Mouse (Mus musculus): Measurements from ENCODE around the gene Atp5k. TPM values are rescaled to one million over a fixed set of nuclear protein-coding genes. Genes with fewer than 3 reads are reported as not detected.

Gene Atp5k
- polyA plus RNA-seq, 1 experiment from 2014 or later: 446 TPM

DNA sequence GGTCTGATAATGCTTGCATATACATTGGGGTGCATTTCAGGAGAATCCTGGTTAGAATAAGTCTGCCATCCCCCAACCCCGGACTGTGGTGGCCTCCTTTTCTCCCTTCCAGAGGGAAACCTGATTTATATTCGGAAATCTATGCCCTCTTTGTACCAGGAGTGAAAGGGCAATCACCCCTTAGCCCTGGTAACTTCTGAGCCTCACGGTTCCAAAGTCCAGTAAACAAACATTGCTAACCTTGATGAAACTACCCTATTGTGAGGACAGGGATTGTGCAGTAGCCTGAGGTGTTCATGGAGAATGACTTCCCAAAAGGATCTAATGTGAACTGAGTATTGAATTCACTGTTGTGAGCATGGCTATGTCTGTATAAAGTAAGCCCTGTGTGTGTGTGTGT lies 19.8 kb upstream of the Atp5k start:
- Histone ChIP-seq H3K4me2 (no peak overlapping the region), H3K4me3 (replicated peaks) (no peak overlapping the region), H3K9me3 (replicated peaks) (no peaks in the 10 kb centered on the region), H3K4me1 (peaks cover 5% of the 10 kb centered on the region), H3K27ac (no peak overlapping the region), H3K36me3 (no peaks in the 10 kb centered on the region), H3K9ac (no peak overlapping the region), H3K27me3 (peaks cover 8% of the 10 kb centered on the region; the same call in 1 of the 2 replicates)
- WGBS: 39% methylated on average over 3 of the region's 3 CpGs
- ATAC-seq (replicated peaks; ENCODE audit: low FRiP score): no peak

DNA sequence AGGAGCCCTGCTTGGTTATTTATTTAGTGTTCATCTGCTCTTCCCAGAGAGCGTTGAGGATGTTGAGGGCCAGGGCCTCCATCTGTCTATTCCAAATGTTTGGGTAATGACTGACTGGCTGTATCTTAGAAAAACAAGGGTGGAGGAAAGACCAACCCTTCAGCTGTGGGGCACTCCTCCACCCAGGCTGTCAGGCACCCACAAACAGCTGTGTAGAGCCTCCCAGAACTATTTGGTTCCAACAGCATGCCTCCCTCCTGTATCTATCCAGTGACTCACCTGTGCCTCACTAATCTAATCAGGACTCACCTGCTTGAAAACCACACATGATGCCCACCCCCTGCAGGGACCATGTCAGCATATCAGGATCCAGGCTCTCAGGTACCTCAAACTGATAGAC lies 18.2 kb upstream of the Atp5k start:
- H3K4me3 ChIP-seq (replicated peaks): no peak overlapping the region
- no peak overlapping the region for H3K27ac ChIP-seq

DNA sequence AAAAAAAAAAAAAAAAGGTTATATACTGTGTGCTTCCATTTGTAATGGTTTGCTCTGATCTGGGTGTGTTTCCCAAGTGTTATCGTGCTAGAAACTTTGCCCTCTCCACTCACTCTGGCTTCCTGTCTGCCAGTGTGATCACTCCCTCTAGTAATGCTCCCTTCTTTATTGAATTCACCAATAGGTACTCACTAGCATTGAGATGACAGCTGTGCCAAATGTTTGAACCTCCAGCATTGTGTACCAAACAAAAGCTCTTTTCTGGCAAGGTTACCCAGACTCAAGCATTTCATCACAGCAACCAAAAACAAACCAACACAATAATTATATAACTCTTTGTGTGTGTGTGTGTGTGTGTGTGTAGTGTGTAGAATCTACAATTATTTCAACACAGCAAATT lies 17.4 kb upstream of the Atp5k start:
- Histone ChIP-seq H3K27me3 (peaks cover 12% of the 10 kb centered on the region; the same call in 1 of the 2 replicates), H3K36me3 (no peaks in the 10 kb centered on the region), H3K4me2 (no peak overlapping the region), H3K9ac (no peak overlapping the region), H3K9me3 (replicated peaks) (no peaks in the 10 kb centered on the region), H3K27ac (no peak overlapping the region), H3K4me1 (peaks cover 13% of the 10 kb centered on the region), H3K4me3 (replicated peaks) (no peak overlapping the region)
- no peak for ATAC-seq (replicated peaks; ENCODE audit: low FRiP score)
- 81% methylated on average over 1 of the region's 1 CpGs for WGBS

More for the DNA sequence above, 18.2 kb upstream of the Atp5k start:
- 69% methylated on average over 1 of the region's 1 CpGs for WGBS
- no peak for ATAC-seq (replicated peaks; ENCODE audit: low FRiP score)
- H3K9ac ChIP-seq: no peak overlapping the region
- no peak overlapping the region for H3K4me2 ChIP-seq
- peaks cover 7% of the 10 kb centered on the region; the same call in 1 of the 2 replicates for H3K27me3 ChIP-seq
- H3K4me1 ChIP-seq: peaks cover 13% of the 10 kb centered on the region
- no peaks in the 10 kb centered on the region for H3K9me3 ChIP-seq (replicated peaks)
- no peaks in the 10 kb centered on the region for H3K36me3 ChIP-seq

DNA sequence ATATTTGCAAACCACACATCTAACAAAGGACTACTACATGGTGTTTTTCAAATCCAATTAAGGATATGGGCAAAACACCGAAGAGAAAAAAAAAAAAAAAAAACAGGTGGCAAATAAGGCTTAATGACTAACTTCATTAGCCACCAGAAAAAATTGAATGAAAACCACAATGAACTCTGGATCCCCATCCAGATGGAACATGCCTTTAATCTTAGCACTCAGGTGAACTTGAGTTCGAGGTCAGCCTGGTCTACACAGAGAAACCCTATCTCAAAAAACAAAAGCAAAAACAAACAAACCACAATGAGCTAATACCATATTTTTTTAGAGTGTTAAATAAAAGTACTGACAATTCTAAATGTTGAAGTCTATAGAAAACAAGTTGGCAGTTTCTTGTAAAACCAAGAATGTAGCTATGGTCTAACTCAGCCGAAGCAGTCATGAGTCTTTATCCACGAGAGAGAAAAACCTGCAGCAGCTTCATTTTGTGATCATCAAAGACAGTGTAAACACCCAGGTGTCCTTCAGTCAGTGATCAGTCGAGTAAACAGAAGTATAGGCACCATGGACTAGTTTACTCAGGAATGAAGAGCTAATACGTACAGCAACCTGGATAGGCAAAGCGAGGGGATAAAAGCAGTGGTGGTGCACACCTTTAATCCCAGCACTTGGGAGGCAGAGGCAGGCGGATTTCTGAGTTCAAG lies 16.7 kb upstream of the Atp5k start:
- H3K36me3 ChIP-seq: no peaks in the 10 kb centered on the region

DNA sequence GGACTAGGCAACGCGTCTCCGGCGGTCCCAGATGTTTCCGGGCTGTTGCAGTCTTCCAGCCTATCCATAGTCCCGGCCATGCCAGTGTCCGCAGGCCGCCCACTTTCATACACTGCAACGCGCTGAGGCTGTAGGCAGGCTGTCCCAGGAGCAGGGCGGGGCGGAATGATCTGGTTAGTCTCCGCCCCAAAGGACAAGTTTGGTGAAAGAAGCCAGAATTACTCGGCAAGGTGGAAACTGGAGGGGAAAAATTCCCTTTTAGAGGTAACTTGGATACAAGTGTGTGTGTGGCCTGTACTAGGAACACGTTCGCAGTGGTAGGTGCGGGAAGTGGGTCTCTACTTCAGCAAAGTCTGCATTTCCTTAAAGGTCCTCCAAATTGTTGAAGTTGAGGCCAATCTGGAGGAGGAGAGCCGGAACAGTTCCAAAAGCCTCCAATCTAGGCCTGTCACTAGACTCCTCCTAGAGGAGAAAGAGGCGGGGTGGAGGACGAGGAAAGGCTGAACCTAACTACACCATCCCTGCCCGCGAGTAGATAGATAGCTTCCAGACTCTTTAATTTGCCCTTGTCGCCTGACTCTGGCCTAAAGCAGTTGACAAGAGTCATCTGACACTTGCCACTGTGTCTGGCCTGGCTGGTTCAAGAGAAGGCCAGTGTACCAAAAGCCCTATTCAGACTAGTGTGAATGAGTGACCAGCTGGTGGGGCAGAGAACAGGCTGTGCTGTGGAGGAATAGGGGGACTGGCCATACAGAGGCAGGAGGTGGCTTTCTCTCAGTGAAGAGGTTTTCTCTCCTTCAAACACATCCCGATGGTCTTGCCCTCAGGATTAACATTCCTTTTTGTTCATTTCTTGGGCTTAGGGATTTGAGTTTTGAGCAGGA lies 14.8 kb upstream of the Atp5k start, which contains the start of gene Mfsd7a:
Gene Mfsd7a, minus strand, starts transcription at position 107 of the 884 bp plus-strand sequence.
- peak; percentile 97 for ATAC-seq (replicated peaks; ENCODE audit: low FRiP score)
- H3K36me3 ChIP-seq: no peaks in the 10 kb centered on the region
- H3K27me3 ChIP-seq: peaks cover 15% of the 10 kb centered on the region
- H3K4me2 ChIP-seq: peak within 1 kb of the TSS; percentile 68
- H3K4me1 ChIP-seq: peaks cover 13% of the 10 kb centered on the region
- peak within 1 kb of the TSS; percentile 41 for H3K9ac ChIP-seq
- 9% methylated on average over 24 of the region's 24 CpGs for WGBS
- peak within 1 kb of the TSS; percentile 41 for H3K27ac ChIP-seq
- H3K4me3 ChIP-seq (replicated peaks): peak within 1 kb of the TSS; percentile 43
- H3K9me3 ChIP-seq (replicated peaks): no peaks in the 10 kb centered on the region

More for the DNA sequence above, 16.7 kb upstream of the Atp5k start:
- Histone ChIP-seq H3K9me3 (replicated peaks) (no peaks in the 10 kb centered on the region), H3K4me3 (replicated peaks) (no peak overlapping the region), H3K4me2 (no peak overlapping the region), H3K27me3 (peaks cover 12% of the 10 kb centered on the region; the same call in 1 of the 2 replicates), H3K4me1 (peaks cover 13% of the 10 kb centered on the region), H3K9ac (no peak overlapping the region), H3K27ac (no peak overlapping the region)
- ATAC-seq (replicated peaks; ENCODE audit: low FRiP score): no peak
- WGBS: 82% methylated on average over 8 of the region's 8 CpGs

DNA sequence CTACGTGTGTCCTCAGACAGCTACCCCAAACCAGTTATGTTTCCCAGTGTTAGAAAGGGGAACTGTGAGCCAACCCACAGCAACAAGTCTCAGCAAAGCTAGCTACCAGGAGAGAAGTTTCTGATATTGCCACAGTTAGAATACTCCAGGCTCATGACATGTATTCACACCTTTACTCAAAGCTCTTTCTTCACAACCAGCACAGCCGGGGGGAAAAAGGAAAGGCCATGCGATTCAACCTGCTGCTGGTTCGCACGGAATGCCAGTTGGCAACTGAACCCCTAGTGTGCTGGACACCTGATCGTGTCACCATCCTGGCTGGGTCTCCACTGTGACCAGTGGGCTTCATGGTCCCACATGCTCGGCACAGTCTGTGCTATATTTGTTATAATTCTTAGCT lies 13.6 kb upstream of the Atp5k start:
- H3K9ac ChIP-seq: no peak overlapping the region; the same call in 1 of the 2 replicates
- H3K27me3 ChIP-seq: peaks cover 15% of the 10 kb centered on the region
- H3K4me1 ChIP-seq: peaks cover 13% of the 10 kb centered on the region
- ATAC-seq (replicated peaks; ENCODE audit: low FRiP score): no peak
- no peak overlapping the region for H3K27ac ChIP-seq
- H3K4me3 ChIP-seq (replicated peaks): peak overlapping the region; percentile 43
- no peaks in the 10 kb centered on the region for H3K36me3 ChIP-seq
- peak overlapping the region; percentile 68; the same call in 1 of the 2 replicates for H3K4me2 ChIP-seq
- WGBS: 87% methylated on average over 7 of the region's 7 CpGs
- no peaks in the 10 kb centered on the region for H3K9me3 ChIP-seq (replicated peaks)

DNA sequence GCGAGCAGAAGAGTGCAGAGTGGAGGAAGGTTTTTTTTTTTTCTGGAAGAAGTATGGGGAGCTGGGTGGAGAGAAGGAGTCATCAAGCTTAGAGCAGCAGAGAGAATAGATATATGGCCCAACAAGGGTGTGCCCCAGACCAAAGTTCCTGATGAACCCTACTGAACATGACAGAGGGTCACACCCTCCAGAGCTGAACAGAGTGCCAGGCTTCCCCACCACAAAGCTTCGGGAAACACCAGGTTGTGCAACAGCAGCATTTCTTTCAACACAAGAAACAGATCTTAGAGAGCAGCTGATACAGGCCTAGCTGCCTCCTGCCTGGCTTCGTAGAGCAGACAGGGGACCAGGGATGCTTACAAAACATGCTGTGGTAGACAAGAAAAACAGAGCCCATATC lies 12.7 kb upstream of the Atp5k start:
- Histone ChIP-seq H3K27me3 (peaks cover 15% of the 10 kb centered on the region), H3K9ac (no peak overlapping the region), H3K4me2 (no peak overlapping the region), H3K9me3 (replicated peaks) (no peaks in the 10 kb centered on the region), H3K27ac (no peak overlapping the region), H3K36me3 (no peaks in the 10 kb centered on the region), H3K4me3 (replicated peaks) (no peak overlapping the region), H3K4me1 (peaks cover 13% of the 10 kb centered on the region)
- ATAC-seq (replicated peaks; ENCODE audit: low FRiP score): no peak
- WGBS: 85% methylated on average over 3 of the region's 3 CpGs

DNA sequence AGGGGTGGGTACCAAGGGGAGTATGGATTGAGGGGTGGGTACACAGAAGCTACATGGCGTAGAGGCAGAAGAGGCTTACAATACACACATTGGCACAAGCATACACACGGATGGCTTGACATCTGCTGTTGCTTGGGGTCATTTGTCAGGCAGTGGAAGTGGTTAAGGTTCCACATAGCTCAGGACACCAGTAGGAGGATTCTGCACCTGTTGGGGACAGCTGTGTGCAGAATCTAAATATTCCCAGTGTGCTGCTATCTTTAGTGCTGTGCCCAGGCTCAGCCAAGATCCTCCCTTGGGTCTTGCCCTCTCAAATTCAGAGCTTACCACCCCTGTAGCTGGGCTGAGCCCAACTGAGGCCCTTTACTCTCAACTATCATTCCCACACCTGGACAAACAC lies 1.9 kb upstream of the Atp5k start:
- Histone ChIP-seq H3K4me1 (peaks cover 18% of the 10 kb centered on the region), H3K27ac (no peak overlapping the region), H3K27me3 (0 out of 2 replicates have a peak, but pooled peaks cover 2% of the 10 kb centered on the region), H3K9ac (no peak overlapping the region), H3K4me3 (replicated peaks) (no peak overlapping the region), H3K36me3 (peaks cover 18% of the 10 kb centered on the region), H3K4me2 (no peak overlapping the region), H3K9me3 (replicated peaks) (no peaks in the 10 kb centered on the region)
- no peak for ATAC-seq (replicated peaks; ENCODE audit: low FRiP score)
- WGBS: 71% methylated on average over 2 of the region's 2 CpGs

DNA sequence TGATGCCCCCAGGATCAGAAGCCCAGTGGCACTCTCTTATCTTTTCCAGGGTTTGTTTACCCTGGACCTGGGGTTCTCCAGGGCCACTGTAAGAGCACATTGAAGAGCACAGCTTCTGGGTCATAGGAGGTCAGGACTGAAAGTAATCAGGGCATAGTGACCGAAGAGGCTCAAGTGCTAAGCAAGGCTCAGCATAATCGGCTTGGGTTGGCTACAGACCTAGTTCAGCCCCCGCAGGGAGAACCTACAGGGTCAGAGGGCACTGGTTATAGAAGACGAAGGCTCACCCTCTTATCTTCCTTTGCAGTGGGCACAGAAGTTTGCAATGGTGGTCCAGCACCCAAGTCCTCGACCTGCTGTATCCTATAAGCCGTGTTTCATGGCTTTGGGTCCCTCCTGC lies 3.1 kb downstream of the Atp5k start:
- Histone ChIP-seq H3K27me3 (no peaks in the 10 kb centered on the region), H3K36me3 (peaks cover 42% of the 10 kb centered on the region), H3K4me3 (replicated peaks) (no peak overlapping the region), H3K4me1 (peaks cover 18% of the 10 kb centered on the region), H3K9ac (no peak overlapping the region), H3K4me2 (no peak overlapping the region), H3K9me3 (replicated peaks) (no peaks in the 10 kb centered on the region), H3K27ac (no peak overlapping the region)
- 94% methylated on average over 6 of the region's 6 CpGs for WGBS
- ATAC-seq (replicated peaks; ENCODE audit: low FRiP score): no peak

DNA sequence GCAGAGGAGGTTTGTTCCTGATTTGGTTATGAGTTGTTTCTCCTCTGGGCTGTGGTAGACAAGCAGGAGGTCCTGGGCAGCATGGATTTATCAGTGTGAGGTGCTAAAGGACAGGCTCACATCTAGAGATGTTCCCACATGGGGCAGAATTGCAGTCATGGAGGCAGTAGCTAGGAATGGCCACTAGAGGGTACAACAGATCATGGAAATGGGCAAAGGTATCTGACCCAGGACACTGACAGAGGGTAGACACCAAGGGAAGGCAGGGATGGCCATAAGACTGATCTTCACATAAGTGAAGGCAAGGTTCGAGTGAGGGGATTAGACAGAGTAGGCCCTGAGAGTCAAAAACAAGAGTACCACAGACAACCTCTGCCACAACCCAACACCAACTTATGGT lies 7.1 kb downstream of the Atp5k start:
- Histone ChIP-seq H3K4me1 (no peaks in the 10 kb centered on the region), H3K9me3 (replicated peaks) (no peaks in the 10 kb centered on the region), H3K36me3 (peaks cover 34% of the 10 kb centered on the region), H3K27me3 (no peaks in the 10 kb centered on the region), H3K4me2 (no peak overlapping the region), H3K9ac (no peak overlapping the region), H3K4me3 (replicated peaks) (no peak overlapping the region), H3K27ac (no peak overlapping the region)
- peak; percentile 73 for ATAC-seq (replicated peaks; ENCODE audit: low FRiP score)
- WGBS: 50% methylated on average over 1 of the region's 1 CpGs

DNA sequence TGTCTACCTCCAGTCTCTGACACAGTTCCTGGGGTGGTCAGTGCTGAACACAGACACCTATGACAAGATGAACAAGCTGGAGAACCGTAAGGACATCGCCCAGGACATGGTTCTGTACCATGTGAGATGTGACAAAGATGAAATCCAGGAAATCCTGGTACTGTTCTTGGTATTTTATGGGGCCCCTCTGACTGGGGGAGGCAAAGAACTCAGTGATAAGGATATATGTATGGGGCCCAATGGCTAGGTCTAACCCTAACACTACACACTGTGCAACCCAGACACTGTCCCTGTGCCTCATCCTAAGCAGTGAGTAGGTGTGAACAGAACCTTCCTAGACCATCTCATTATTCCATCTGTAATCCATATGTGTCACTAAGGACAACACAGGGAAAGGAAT lies 10.8 kb downstream of the Atp5k start:
- no peaks in the 10 kb centered on the region for H3K27me3 ChIP-seq
- no peak overlapping the region for H3K9ac ChIP-seq
- no peaks in the 10 kb centered on the region for H3K4me1 ChIP-seq
- H3K4me2 ChIP-seq: no peak overlapping the region
- H3K9me3 ChIP-seq (replicated peaks): no peaks in the 10 kb centered on the region
- 96% methylated on average over 2 of the region's 2 CpGs for WGBS
- ATAC-seq (replicated peaks; ENCODE audit: low FRiP score): no peak
- H3K4me3 ChIP-seq (replicated peaks): no peak overlapping the region
- no peaks in the 10 kb centered on the region for H3K36me3 ChIP-seq
- H3K27ac ChIP-seq: no peak overlapping the region

DNA sequence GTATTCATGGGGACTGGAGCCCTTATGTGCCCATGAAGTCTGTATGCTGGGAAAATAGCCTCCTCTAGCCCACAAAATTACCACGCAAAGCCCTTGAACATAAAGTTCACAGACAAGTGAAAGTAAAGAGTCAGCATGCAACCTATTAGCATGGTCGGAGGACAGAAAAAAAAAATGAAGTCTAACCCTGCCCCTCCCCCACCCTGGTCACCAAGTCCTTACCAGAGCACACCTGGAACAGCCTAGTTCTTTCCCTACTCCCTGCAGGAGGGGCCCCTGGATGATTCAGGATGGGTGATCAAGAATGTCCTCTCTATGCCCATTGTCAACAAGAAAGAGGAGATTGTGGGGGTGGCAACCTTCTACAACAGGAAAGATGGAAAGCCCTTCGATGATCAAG lies 11.5 kb downstream of the Atp5k start:
- Histone ChIP-seq H3K9me3 (replicated peaks) (no peaks in the 10 kb centered on the region), H3K4me1 (no peaks in the 10 kb centered on the region), H3K4me2 (no peak overlapping the region), H3K27ac (no peak overlapping the region), H3K9ac (no peak overlapping the region), H3K27me3 (no peaks in the 10 kb centered on the region), H3K4me3 (replicated peaks) (no peak overlapping the region), H3K36me3 (no peaks in the 10 kb centered on the region)
- 77% methylated on average over 3 of the region's 3 CpGs for WGBS
- ATAC-seq (replicated peaks; ENCODE audit: low FRiP score): no peak

Data from kidney, embryonic 15.5 days (tissue).